Mouse (Mus musculus) kidney, adult 2 months (tissue): ENCODE data around the gene Mecom.

Source experiments
- CTCF ChIP-seq: fragments of 200-500 bp; conservative IDR thresholded peaks from 2 replicates; pipeline ENCODE4 v1.5.1; 2011; ENCODE audit warnings: low read depth, mild to moderate bottlenecking, control low read depth, low read length, moderate library complexity, mixed read lengths; ENCODE audit not compliant: insufficient read depth, insufficient read length
- POLR2A ChIP-seq: fragments of 200-500 bp; IDR thresholded peaks from one replicate; pipeline ENCODE4 v1.6.1; 2011; ENCODE audit warnings: low read depth, low read length, control low read depth

DNA sequence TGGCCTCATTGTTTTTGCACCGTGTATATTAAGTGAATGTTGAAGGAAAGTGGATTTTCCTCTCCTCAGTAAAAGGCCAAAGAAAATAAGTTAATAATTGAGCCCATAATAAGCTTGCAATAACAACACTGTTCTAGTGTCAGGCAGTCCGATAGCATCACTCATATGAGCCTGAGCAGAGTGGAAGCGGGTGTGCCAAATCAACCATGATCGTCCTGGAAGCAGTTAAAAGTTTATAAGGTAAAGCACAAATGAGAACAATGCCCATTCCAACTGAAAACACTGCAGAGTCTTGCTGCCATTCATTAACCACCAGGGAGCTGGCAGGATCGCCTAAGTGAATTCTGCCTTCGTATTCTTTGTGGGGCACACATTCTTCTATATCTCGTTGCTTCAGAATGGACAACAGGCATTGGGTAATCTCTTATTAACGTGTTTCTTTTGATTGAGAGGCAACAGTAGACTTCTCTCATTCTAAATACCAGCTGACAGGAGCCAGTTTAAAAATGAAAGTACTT is 542.9 kb downstream of the Mecom start:
- no peak for TF ChIP-seq POLR2A
- TF ChIP-seq CTCF: no peak
